Mouse (Mus musculus) C2C12 (cell line): ENCODE results near the gene Parp11.

Experiments used
- CEBPB ChIP-seq: IDR thresholded peaks from one replicate; pipeline ENCODE4 v1.6.1; 2011; ENCODE audit warnings: low read depth, mild to moderate bottlenecking, control low read depth, moderate library complexity
- CTCF ChIP-seq: IDR thresholded peaks from one replicate; pipeline ENCODE4 v1.5.1; 2011; ENCODE audit not compliant: control insufficient read depth, insufficient read depth, insufficient read length
- FOSL1 ChIP-seq: IDR thresholded peaks from one replicate; pipeline ENCODE4 v1.8.0; 2011; ENCODE audit warnings: mild to moderate bottlenecking, low read length; ENCODE audit not compliant: poor library complexity, insufficient read depth, severe bottlenecking
- MAX ChIP-seq: IDR thresholded peaks from one replicate; pipeline ENCODE4 v1.6.1; 2011; ENCODE audit warnings: mild to moderate bottlenecking, control low read depth
- MYOD1 ChIP-seq: IDR thresholded peaks from one replicate; pipeline ENCODE4 v1.6.1; 2011; ENCODE audit warnings: low read depth; ENCODE audit not compliant: control insufficient read depth, insufficient read length
- MYOG ChIP-seq: IDR thresholded peaks from one replicate; pipeline ENCODE4 v1.6.1; 2011; ENCODE audit not compliant: control insufficient read depth, insufficient read length; ENCODE audit errors: extremely low read depth
- USF1 ChIP-seq: IDR thresholded peaks from one replicate; pipeline ENCODE4 v1.6.1; 2011; ENCODE audit warnings: low read depth, mild to moderate bottlenecking, control low read depth, moderate library complexity

- TF ChIP-seq CTCF (no peak), USF1 (no peak), CEBPB (no peak), MYOG (no peak), MAX (no peak), FOSL1 (no peak), MYOD1 (no peak)
Measured at GRCm38 (mm10) chr6:127439540-127440195, 7.0 kb upstream of the Parp11 start.
